Mouse (Mus musculus) CD8-positive naive resting alpha-beta T cell, adult 2 months (primary cell): Measurements from ENCODE around the gene Acsl3.

Source experiments
- DNase-seq, 2 experiments: peaks; one replicate each; pipeline ENCODE4 v3.0.0; 2022; ENCODE audit warnings: low read depth in 2 of 2, low spot score in 2 of 2

The Acsl3 gene

GRCm38 (mm10) chr1:78737646-78738045 lies 80.0 kb downstream of the Acsl3 start:
- DNase-seq, result no peak

- DNase-seq, result no peak
Observed at GRCm38 (mm10) chr1:78740676-78741075, 83.1 kb downstream of the Acsl3 start.

- DNase-seq, result no peak
Observed at GRCm38 (mm10) chr1:78742198-78742597, 84.6 kb downstream of the Acsl3 start.

GRCm38 (mm10) chr1:78743318-78743717 lies 85.7 kb downstream of the Acsl3 start:
- DNase-seq, result no peak

GRCm38 (mm10) chr1:78745230-78745777 lies 87.7 kb downstream of the Acsl3 start:
- no peak for DNase-seq
